ENCODE assay signal across 9 mouse cellular contexts in the genomic region with DNA sequence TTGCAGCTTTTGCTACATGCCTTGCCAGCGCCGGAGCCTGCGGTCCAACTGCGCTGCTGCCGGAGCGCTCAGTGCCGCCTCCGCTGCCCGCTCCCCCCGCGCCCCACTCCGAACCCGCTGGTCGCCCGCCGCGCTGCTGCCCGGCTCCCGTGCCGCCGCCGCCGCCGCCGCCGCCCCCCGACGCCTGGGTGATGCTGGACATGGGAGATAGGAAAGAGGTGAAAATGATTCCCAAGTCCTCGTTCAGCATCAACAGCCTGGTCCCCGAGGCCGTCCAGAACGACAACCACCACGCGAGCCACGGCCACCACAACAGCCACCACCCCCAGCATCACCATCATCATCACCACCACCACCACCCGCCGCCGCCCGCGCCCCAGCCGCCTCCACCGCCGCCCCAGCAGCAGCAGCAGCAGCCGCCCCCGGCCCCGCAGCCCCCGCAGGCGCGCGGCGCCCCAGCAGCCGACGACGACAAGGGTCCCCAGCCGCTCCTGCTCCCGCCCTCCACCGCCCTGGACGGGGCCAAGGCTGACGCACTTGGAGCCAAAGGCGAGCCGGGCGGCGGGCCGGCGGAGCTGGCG. TPM values are rescaled to one million over a fixed set of nuclear protein-coding genes. Genes with fewer than 3 reads are reported as not detected.
DNase-seq lines count a peak whose midpoint lies in the region; ATAC-seq and TF ChIP-seq lines count a peak whose summit lies in the region.
"Had no signal": no experiment of that assay in that cellular context is flagged by ENCODE, and none has a peak within 500 bp of the region (broad histone marks: within the 10 kb centered on the region; RNA-seq: fewer than 3 reads in every experiment).

No protein-coding gene starts in this region.

- H3K4me2 ChIP-seq in liver, embryonic 11.5 days = peak overlapping the region; percentile 59
- no peak overlapping the region for H3K4me2 ChIP-seq in liver, postnatal 0 days (ENCODE audit: low read depth, low read length)
- H3K4me2 ChIP-seq in embryonic facial prominence, embryonic 13.5 days = peak overlapping the region; percentile 58
- peak overlapping the region; percentile 21 for H3K4me2 ChIP-seq in hindbrain, embryonic 14.5 days (replicated peaks)
- H3K4me2 ChIP-seq in neural tube, embryonic 13.5 days = peak overlapping the region; percentile 44; the same call in 1 of the 2 replicates

- no peak overlapping the region for H3K9ac ChIP-seq in liver, embryonic 11.5 days (ENCODE audit: low read depth, low read length)
- no peak overlapping the region for H3K9ac ChIP-seq in liver, postnatal 0 days (replicated peaks)
- no peak overlapping the region for H3K9ac ChIP-seq in embryonic facial prominence, embryonic 13.5 days
- H3K9ac ChIP-seq in hindbrain, embryonic 14.5 days = no peak overlapping the region
- no peak overlapping the region for H3K9ac ChIP-seq in neural tube, embryonic 13.5 days

- peak overlapping the region; percentile 32 for H3K4me3 ChIP-seq in liver, embryonic 11.5 days (ENCODE audit: low read depth, low read length)
- H3K4me3 ChIP-seq in liver, postnatal 0 days (ENCODE audit: low read depth, low read length) = no peak overlapping the region
- peak overlapping the region; percentile 43 for H3K4me3 ChIP-seq in embryonic facial prominence, embryonic 13.5 days
- H3K4me3 ChIP-seq in hindbrain, embryonic 14.5 days (replicated peaks; ENCODE audit: low read length) = no peak overlapping the region
- no peak overlapping the region for H3K4me3 ChIP-seq in neural tube, embryonic 13.5 days

- 4% methylated on average over 52 of the region's 66 CpGs for WGBS in liver, embryonic 11.5 days
- 3% methylated on average over 24 of the region's 66 CpGs for WGBS in liver, postnatal 0 days (ENCODE audit: insufficient replicate concordance)
- WGBS in embryonic facial prominence, embryonic 13.5 days = 1% methylated on average over 45 of the region's 66 CpGs
- WGBS in hindbrain, embryonic 14.5 days = under 1% methylated on average over 54 of the region's 66 CpGs
- WGBS in neural tube, embryonic 13.5 days = 2% methylated on average over 57 of the region's 66 CpGs

- H3K27ac ChIP-seq in liver, embryonic 11.5 days (ENCODE audit: low read depth, low read length) = no peak overlapping the region
- no peak overlapping the region for H3K27ac ChIP-seq in liver, postnatal 0 days (ENCODE audit: low read depth)
- peak overlapping the region; percentile 55; the same call in 1 of the 2 replicates for H3K27ac ChIP-seq in embryonic facial prominence, embryonic 13.5 days
- H3K27ac ChIP-seq in hindbrain, embryonic 14.5 days = no peak overlapping the region
- no peak overlapping the region for H3K27ac ChIP-seq in neural tube, embryonic 13.5 days (replicated peaks)

- no peaks in the 10 kb centered on the region for H3K9me3 ChIP-seq in liver, embryonic 11.5 days (ENCODE audit: control insufficient read depth, low read length)
- H3K9me3 ChIP-seq in liver, postnatal 0 days (ENCODE audit: low read length) = no peaks in the 10 kb centered on the region
- no peaks in the 10 kb centered on the region for H3K9me3 ChIP-seq in embryonic facial prominence, embryonic 13.5 days
- H3K9me3 ChIP-seq in hindbrain, embryonic 14.5 days (ENCODE audit: control insufficient read depth, low read length) = no peaks in the 10 kb centered on the region
- H3K9me3 ChIP-seq in neural tube, embryonic 13.5 days = no peaks in the 10 kb centered on the region

- H3K36me3 ChIP-seq in liver, embryonic 11.5 days (ENCODE audit: control insufficient read depth, insufficient read depth, low read length) = no peaks in the 10 kb centered on the region
- H3K36me3 ChIP-seq in liver, postnatal 0 days (replicated peaks; ENCODE audit: insufficient read depth, low read length) = no peaks in the 10 kb centered on the region
- H3K36me3 ChIP-seq in embryonic facial prominence, embryonic 13.5 days = no peaks in the 10 kb centered on the region
- no peaks in the 10 kb centered on the region for H3K36me3 ChIP-seq in hindbrain, embryonic 14.5 days (replicated peaks; ENCODE audit: control insufficient read depth, insufficient read depth)
- no peaks in the 10 kb centered on the region for H3K36me3 ChIP-seq in neural tube, embryonic 13.5 days

- peaks cover 77% of the 10 kb centered on the region for H3K27me3 ChIP-seq in liver, embryonic 11.5 days (replicated peaks; ENCODE audit: control insufficient read depth, insufficient read depth, low read length)
- peaks cover 78% of the 10 kb centered on the region for H3K27me3 ChIP-seq in liver, postnatal 0 days (ENCODE audit: insufficient read depth, low read length)
- peaks cover 81% of the 10 kb centered on the region for H3K27me3 ChIP-seq in embryonic facial prominence, embryonic 13.5 days
- peaks cover 81% of the 10 kb centered on the region for H3K27me3 ChIP-seq in hindbrain, embryonic 14.5 days (ENCODE audit: control insufficient read depth, insufficient read depth, low read length)
- peaks cover 88% of the 10 kb centered on the region for H3K27me3 ChIP-seq in neural tube, embryonic 13.5 days

- H3K4me1 ChIP-seq in liver, embryonic 11.5 days (replicated peaks; ENCODE audit: control insufficient read depth, insufficient read depth, low read length) = no peaks in the 10 kb centered on the region; the same call in 1 of the 2 replicates
- peaks cover 6% of the 10 kb centered on the region; the same call in 1 of the 2 replicates for H3K4me1 ChIP-seq in liver, postnatal 0 days (ENCODE audit: insufficient read depth)
- H3K4me1 ChIP-seq in embryonic facial prominence, embryonic 13.5 days = peaks cover 8% of the 10 kb centered on the region; the same call in 1 of the 2 replicates
- no peaks in the 10 kb centered on the region for H3K4me1 ChIP-seq in hindbrain, embryonic 14.5 days (replicated peaks; ENCODE audit: control insufficient read depth, insufficient read depth, low read length)
- H3K4me1 ChIP-seq in neural tube, embryonic 13.5 days (replicated peaks) = peaks cover 11% of the 10 kb centered on the region

- TF ChIP-seq CTCF in liver, postnatal 0 days (IDR thresholded peaks at IDR 0.05; ENCODE audit: low read depth) = no peak

- DNase-seq in liver, embryonic 11.5 days (ENCODE audit: low spot score) = no peak
- no peak for DNase-seq in liver, postnatal 0 days
- DNase-seq in hindbrain, embryonic 14.5 days (ENCODE audit: low spot score) = no peak
- DNase-seq in spleen, postnatal 36 days (ENCODE audit: low spot score in 2 of 2) = no peak
- no peak for DNase-seq in cerebellum, postnatal 25 days
- DNase-seq in kidney, postnatal 14 days = no peak

- ATAC-seq in liver, embryonic 11.5 days (replicated peaks; ENCODE audit: low FRiP score) = no peak
- no peak for ATAC-seq in liver, postnatal 0 days
- no peak for ATAC-seq in embryonic facial prominence, embryonic 13.5 days (ENCODE audit: insufficient number of reproducible peaks, insufficient read depth, low FRiP score, low TSS enrichment, low read depth)
- ATAC-seq in hindbrain, embryonic 14.5 days (ENCODE audit: low FRiP score) = no peak
- 0 out of 2 replicates have a peak, but pooled peaks have one; percentile 32 for ATAC-seq in neural tube, embryonic 13.5 days (ENCODE audit: low read depth)

- no peak for TF ChIP-seq EP300 in liver, postnatal 0 days (IDR thresholded peaks at IDR 0.05; ENCODE audit: low read depth)

RNA-seq across cellular contexts. Expression of gene Gm43517, which starts 0.6 kb away (rescaled TPM):
- 0.09 TPM in 1 of 2 replicates, not detected in the other for polyA plus RNA-seq in liver, embryonic 11.5 days (2014; fragmentation: Nextera tagmentation; extraction: Ambion mirVana)
- polyA plus RNA-seq in liver, postnatal 0 days (2015; fragmentation: Nextera tagmentation; extraction: Ambion mirVana) = not detected in 2 replicates
- polyA plus RNA-seq in embryonic facial prominence, embryonic 13.5 days (2015; fragmentation: Nextera tagmentation; extraction: Ambion mirVana) = not detected in 2 replicates
- polyA plus RNA-seq in hindbrain, embryonic 14.5 days (2014; fragmentation: Nextera tagmentation; extraction: Ambion mirVana) = not detected in 2 replicates
- not detected in 2 replicates for polyA plus RNA-seq in neural tube, embryonic 13.5 days (2015; fragmentation: Nextera tagmentation; extraction: Ambion mirVana)
- polyA plus RNA-seq: liver, adult 2 months had no signal

RNA-seq across cellular contexts. Expression of gene Foxg1, which starts 1.9 kb away (rescaled TPM):
- polyA plus RNA-seq in liver, embryonic 11.5 days (2014; fragmentation: Nextera tagmentation; extraction: Ambion mirVana) = 0.74 and 0.75 TPM in 2 replicates
- polyA plus RNA-seq in liver, postnatal 0 days (2015; fragmentation: Nextera tagmentation; extraction: Ambion mirVana) = not detected in 2 replicates
- polyA plus RNA-seq in embryonic facial prominence, embryonic 13.5 days (2015; fragmentation: Nextera tagmentation; extraction: Ambion mirVana) = 0.86 and 0.94 TPM in 2 replicates
- polyA plus RNA-seq in hindbrain, embryonic 14.5 days (2014; fragmentation: Nextera tagmentation; extraction: Ambion mirVana) = not detected in 2 replicates
- 0.06 and 0.29 TPM in 2 replicates for polyA plus RNA-seq in neural tube, embryonic 13.5 days (2015; fragmentation: Nextera tagmentation; extraction: Ambion mirVana)
- polyA plus RNA-seq: liver, adult 2 months had no signal

Comparison
In these comparisons a context has a peak if more than half of its experiments do, and no peak if none do; other contexts are left out.
1. H3K4me3 ChIP-seq: peak in liver, embryonic 11.5 days (single experiment) and embryonic facial prominence, embryonic 13.5 days (single experiment); none in liver, postnatal 0 days (single experiment), hindbrain, embryonic 14.5 days (single experiment) and neural tube, embryonic 13.5 days (single experiment).